Mouse (Mus musculus) regulatory T cell (primary cell): ENCODE data around the gene Vps26b.

Source experiments
- in situ Hi-C: fragments of 300-600 bp; cut with MboI, MseI; formaldehyde crosslinking; loops from one replicate; pipeline ENCODE4 v1.15.1; 2025; ENCODE audit warnings: high pct_unique_total_duplicates

Gene Vps26b

DNA sequence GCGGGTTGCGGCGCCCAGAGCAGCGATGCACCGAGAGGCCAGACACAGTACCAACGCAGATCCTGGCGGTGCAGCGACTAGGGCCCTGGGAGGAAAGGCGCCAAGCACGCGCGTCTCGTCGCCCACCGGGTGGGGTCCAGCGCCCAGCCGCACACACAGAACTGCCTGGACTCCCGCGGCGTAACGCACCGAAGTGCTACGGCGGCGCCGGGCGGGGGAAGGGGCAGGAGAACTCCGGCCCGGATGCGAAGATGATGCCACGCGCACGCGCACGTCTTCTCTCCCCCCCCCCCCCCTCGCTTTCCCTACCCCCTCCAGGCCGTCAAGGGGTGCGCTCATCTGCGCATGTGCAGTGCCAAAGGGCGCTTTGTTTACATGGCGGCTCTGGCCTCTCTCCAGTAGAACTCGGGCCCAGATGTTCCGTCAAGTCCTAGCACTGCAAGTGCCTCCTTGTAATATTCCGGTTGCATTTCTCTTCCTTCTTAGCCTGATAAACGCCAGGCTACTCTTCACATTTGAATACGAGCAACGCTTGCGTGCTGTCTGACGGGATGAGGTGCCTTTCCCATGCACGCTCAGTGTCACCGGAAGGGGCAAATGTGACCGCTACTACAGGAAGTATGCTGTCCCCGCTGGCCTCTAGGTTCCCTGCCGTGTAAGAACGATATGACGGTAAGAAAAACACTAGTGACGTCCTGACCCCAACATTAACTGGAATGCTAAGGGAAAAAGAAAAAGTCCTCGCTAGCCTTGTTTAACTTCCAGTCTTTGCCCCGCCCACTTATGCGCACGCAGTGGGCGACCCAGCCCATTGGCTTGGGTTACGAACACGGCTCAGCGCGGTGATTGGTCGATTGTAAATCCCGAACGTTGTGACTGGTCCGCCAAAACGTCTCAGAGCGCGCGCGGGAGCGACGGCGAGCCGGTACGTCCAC lies at the start of gene Vps26b, which contains the start of gene Ncapd3:
Gene Vps26b, minus strand, starts transcription at position 238 of the 935 bp plus-strand sequence.
Gene Ncapd3, plus strand, starts transcription at position 348 of the 935 bp plus-strand sequence.
- in situ Hi-C loops, result loop anchor here (25.0 kb wide), 1 partner anchor 1743 kb away; no protein-coding TSS in a partner anchor

- in situ Hi-C loops, result no loop called here
Measured at GRCm38 (mm10) chr9:27075812-27076211, 45.9 kb upstream of the Vps26b start.

DNA sequence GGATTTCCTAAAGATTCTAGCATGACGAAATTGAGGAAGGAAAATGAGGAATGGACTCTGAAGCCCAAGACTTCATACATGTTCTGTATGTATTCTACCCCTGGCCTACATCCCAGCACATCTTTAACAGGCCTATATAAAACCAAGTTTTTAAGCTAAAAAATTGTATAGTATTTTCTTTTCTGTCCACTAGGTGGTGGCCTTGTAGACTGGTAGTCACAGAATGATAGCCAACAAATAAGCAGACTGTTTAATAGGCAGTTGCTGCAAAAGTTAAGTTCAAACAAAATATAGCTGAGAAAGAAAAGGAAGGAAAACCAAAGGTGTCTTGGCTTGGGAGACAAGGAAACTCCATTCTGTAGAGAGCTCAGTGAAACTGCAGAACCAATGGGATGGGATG lies 44.8 kb upstream of the Vps26b start:
- in situ Hi-C loops, result no loop called here

- in situ Hi-C loops, result no loop called here
Measured at GRCm38 (mm10) chr9:27070895-27071294, 41.0 kb upstream of the Vps26b start.

- in situ Hi-C loops, result no loop called here
Measured at GRCm38 (mm10) chr9:27058341-27058740, 28.5 kb upstream of the Vps26b start.

DNA sequence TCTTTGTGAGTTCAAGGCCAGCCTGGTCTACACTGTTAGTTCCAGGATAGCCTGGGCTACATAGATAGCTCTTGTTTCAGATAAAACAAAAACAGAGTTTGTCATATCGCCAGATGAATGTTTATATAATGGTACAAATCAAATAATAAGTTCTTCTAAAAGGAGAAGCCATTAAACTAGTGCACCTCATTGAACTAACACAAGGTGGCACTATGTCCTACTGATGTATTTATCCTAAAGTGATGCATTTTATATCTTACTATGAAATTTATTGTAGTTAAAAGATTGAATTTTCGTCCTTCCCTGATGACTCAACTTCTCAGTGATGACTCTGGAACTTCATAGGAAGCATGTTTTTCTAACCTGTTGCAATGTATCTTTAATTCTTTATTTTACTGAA lies 19.6 kb upstream of the Vps26b start:
- in situ Hi-C loops, result loop anchor here (25.0 kb wide), 1 partner anchor 1762 kb away; no protein-coding TSS in a partner anchor

DNA sequence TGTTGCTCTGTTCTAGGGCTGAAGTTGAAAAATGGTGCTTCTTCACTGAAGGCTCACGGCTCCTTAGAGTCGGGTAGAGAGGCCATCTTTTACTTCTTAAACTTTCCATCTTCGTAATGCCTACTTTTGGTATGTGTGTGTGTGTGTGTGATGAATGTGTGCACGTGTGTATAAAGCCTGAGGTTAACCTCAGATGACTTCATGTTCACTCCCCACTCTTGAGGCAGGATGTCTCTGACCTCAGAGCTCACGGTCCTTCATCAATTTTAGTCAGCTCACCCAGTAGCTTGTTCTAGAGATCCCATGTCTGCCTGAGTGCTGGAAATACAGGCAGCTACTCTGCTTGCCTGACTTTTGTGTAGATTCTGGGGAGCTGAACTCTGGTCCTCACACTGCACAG lies 14.0 kb upstream of the Vps26b start:
- in situ Hi-C loops, result loop anchor here (25.0 kb wide), 1 partner anchor 1757 kb away; no protein-coding TSS in a partner anchor

GRCm38 (mm10) chr9:27030763-27031100 lies 867 bp upstream of the Vps26b start:
- in situ Hi-C loops, result loop anchor here (25.0 kb wide), 1 partner anchor 1743 kb away; no protein-coding TSS in a partner anchor

DNA sequence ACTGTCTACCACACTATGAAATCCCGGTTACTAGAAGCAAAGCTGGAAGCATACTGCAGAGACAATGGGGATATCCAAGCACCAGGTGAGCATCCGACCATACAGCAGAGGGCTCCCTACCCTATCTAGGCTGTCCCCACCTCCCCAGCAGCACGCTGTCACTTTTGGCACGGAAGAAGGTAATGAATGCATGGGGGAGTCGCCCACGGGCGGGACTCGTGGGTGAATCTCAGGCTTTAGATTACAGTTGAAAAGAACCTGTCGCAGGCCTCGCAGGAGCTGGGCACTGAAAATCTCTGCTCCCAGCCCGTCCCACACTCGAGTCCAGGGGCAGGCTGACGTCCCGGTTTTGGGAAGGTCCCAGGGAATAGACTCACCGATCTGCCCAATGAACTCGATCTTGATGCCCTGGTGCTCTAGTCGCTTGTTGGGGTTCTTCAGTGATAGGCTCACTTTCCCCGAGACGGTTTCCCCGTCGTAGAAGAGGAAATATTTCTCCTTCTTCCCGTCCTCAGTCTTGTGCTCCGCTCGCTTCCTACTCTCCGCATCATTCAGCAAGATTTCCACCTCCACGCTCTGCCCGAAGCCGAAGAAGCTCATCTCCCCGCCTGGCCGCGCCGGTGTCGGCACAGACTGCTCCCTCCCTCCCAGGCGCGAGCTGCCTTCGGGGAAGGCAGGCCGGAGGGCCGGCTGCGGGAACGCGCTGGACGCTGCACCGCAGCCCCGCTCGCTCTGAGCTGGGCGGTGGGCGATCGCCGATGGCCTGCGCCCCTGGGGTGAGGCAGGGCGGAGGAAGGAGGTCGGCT lies 640 bp downstream of the Vps26b start:
- in situ Hi-C loops, result loop anchor here (25.0 kb wide), 1 partner anchor 1742 kb away; no protein-coding TSS in a partner anchor

- in situ Hi-C loops, result loop anchor here (25.0 kb wide), 1 partner anchor 1739 kb away; no protein-coding TSS in a partner anchor
Measured at GRCm38 (mm10) chr9:27026708-27027107, 3.2 kb downstream of the Vps26b start.

DNA sequence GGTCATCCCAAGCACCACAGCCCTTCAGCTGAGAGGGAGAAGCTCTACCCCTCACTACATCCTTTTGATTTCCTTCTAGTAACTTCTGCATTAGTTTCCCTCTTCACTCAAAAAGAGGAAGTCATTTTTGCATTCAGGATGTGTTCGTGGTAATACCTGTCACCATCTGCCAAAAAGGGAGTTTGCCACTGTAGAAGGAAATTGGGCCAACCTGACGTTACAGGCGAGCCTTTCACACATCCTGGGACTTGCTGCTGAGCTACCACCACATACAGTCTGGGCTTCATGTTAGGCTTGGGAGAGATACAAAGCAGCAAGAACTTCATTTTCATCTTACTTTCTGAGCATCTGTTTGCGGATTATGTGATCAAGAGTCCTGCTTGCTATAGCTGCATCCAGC lies 6.2 kb downstream of the Vps26b start:
- in situ Hi-C loops, result no loop called here

DNA sequence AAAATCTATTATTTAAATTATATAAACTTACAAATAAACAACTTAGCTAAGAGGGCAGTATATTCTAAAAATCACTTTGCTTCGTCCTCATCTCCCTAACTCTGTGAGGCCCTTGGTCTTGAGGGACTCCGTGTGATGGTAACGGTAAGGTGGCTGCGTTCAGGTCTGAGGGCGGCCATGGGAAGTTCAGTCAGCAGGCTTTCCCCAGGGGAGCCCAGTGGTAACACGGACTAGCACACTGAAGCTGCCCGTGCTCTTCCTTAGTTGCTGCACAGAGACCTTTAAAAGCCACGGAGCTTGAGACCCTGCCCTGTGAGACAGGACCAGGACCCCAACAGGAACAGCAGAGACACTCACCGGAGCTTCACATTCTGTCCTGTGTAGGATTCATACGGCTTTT lies 10.9 kb downstream of the Vps26b start:
- in situ Hi-C loops, result no loop called here

DNA sequence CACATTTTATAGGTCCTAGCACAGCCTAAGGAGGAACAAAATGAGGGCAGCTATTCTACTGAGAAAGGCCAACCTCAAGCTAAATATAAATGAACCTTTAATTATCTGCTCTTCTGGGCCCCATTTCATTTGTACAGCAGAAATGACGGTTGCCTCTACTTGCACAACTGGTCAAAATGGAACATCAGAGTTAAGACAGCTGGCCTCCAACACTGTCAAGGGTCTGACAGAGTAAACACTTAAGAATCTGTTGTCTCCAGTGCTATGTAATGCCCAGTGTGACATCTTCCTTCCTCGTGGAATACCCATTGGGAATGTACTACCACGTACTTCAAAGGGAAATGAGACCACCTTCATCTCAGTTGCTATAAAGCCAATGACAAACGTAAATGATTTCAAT lies 18.3 kb downstream of the Vps26b start:
- in situ Hi-C loops, result no loop called here

DNA sequence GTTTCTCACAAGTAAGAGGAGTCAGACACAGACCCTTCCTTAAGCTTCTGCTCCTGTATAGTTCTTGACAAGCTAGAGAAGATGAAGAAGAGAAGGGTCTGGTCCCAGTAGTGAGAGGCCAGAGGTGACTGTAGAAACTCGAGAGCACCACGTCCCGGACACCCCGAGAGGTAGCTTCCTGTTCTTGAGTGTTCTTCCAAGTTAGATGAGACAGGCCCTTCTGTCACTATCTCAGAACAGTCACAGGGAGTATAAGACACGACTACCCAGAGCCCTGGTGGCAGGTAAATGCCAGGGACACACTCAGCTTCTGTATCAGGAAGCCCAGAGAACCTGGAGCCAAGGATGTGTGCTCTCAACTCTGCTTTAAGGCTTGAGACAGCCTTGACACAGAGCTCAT lies 20.6 kb downstream of the Vps26b start:
- in situ Hi-C loops, result no loop called here

DNA sequence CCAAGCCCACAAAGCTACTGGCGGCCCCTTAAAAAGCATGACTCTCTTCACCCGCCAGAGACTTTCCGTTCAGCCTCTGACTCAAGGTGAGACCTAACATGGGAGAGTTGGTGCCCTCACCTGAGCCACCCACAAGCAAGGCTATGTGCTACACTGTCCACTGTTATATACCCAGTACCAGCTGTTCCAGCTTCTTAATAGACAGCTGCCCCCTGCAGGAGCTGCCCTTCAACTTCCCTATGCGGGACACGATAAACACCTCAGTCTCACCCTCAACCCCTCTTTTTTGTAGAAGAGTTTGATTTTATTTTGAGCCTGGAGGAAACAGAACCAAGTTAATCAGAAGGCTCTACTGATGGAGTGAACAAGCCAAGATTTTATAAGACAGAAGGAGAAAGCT lies 23.0 kb downstream of the Vps26b start:
- in situ Hi-C loops, result no loop called here

DNA sequence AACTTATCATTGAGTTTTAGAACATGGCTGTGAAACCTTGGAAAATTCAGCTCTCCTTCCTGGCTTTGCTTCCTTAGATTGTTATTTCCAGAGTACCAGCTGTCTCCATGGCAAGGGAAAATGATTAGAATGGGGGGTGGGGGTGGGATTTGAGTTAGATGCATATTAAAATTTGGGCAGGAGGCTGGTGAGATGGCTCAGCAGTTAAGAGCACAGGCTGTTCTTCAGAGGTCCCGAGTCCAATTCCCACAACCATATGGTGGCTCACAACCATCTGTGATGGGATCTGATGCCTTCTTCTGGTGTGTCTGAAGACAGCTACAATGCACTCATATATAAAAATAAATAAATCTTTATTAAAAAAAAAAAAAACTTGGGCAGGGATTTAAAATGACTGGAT lies 23.9 kb downstream of the Vps26b start:
- in situ Hi-C loops, result no loop called here

GRCm38 (mm10) chr9:27005231-27005630 lies 24.6 kb downstream of the Vps26b start:
- in situ Hi-C loops, result no loop called here

- in situ Hi-C loops, result no loop called here
Measured at GRCm38 (mm10) chr9:26999461-27000395, 30.1 kb downstream of the Vps26b start, which contains the start of the genes Acad8 and Thyn1. Acad8 (minus strand) TSS chr9:26999566. Thyn1 (plus strand) TSS chr9:26999710.

- in situ Hi-C loops, result no loop called here
Measured at GRCm38 (mm10) chr9:26998669-26999460, 31.0 kb downstream of the Vps26b start.

DNA sequence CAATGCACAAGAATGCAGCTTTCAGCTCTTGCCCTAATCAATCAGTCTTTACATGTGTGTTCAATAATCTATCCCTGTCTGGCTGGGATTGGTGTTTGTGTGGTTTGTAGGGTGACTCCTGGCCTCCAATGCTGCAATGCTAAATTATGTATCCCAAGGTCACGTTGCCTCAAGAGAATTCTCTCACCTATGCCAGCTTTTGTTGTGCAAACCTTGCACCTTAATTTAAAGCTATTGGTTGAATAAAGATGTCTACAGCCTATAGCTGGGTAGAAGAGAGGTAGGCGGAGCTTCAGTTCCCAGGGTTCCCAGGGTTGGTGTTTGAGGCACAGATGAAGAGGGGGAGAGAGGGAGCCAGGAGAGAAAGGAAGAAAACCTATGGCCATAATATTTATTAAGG lies 32.4 kb downstream of the Vps26b start:
- in situ Hi-C loops, result no loop called here
